Mouse (Mus musculus): ENCODE data around the gene Hcar1. TPM values are rescaled to one million over a fixed set of nuclear protein-coding genes. Genes with fewer than 3 reads are reported as not detected.
A peak's percentile ranks its signal among the peaks of the same experiment; 100 is the strongest.

Hcar1 gene
- polyA plus RNA-seq (2014; fragmentation: Nextera tagmentation; extraction: Ambion mirVana) = 1.9 and 2.0 TPM in 2 replicates

GRCm38 (mm10) chr5:123879928-123880327 lies at the start of gene Hcar1:
Gene Hcar1, minus strand, starts transcription at chr5:123880020.
- DNase-seq (ENCODE audit: low spot score) (peak; percentile 61), ATAC-seq (replicated peaks; ENCODE audit: low FRiP score, low TSS enrichment, low read depth) (peak; percentile 75)
- H3K27ac ChIP-seq (ENCODE audit: low read depth) = peak within 1 kb of the TSS; percentile 73
- no peaks in the 10 kb centered on the region for H3K36me3 ChIP-seq (ENCODE audit: control insufficient read depth, insufficient read depth, low read length)
- peaks cover 23% of the 10 kb centered on the region for H3K4me1 ChIP-seq (replicated peaks; ENCODE audit: control insufficient read depth, insufficient read depth, low read length)
- WGBS = 21% methylated on average over 12 of the region's 12 CpGs
- peak within 1 kb of the TSS; percentile 44 for H3K4me2 ChIP-seq (ENCODE audit: low read length)
- H3K4me3 ChIP-seq (ENCODE audit: low read depth, low read length) = peak within 1 kb of the TSS; percentile 0; the same call in 1 of the 2 replicates
- H3K27me3 ChIP-seq (replicated peaks; ENCODE audit: control insufficient read depth, insufficient read depth, low read length) = no peaks in the 10 kb centered on the region
- peak within 1 kb of the TSS; percentile 35 for H3K9ac ChIP-seq (ENCODE audit: low read length)
- no peaks in the 10 kb centered on the region for H3K9me3 ChIP-seq (ENCODE audit: control insufficient read depth, low read length)

GRCm38 (mm10) chr5:123927118-123927517 lies 47.3 kb upstream of the Hcar1 start, which contains the start of gene Gm43518:
Gene Gm43518, plus strand, starts transcription at chr5:123927418.
- WGBS = 93% methylated on average over 9 of the region's 9 CpGs
- Histone ChIP-seq H3K9ac (ENCODE audit: low read length) (no peak within 1 kb of the TSS), H3K27ac (ENCODE audit: low read depth) (no peak within 1 kb of the TSS), H3K4me3 (ENCODE audit: low read depth, low read length) (no peak within 1 kb of the TSS), H3K9me3 (ENCODE audit: control insufficient read depth, low read length) (no peaks in the 10 kb centered on the region), H3K36me3 (ENCODE audit: control insufficient read depth, insufficient read depth, low read length) (peaks cover 69% of the 10 kb centered on the region), H3K4me1 (replicated peaks; ENCODE audit: control insufficient read depth, insufficient read depth, low read length) (peaks cover 4% of the 10 kb centered on the region; the same call in 1 of the 2 replicates), H3K27me3 (replicated peaks; ENCODE audit: control insufficient read depth, insufficient read depth, low read length) (no peaks in the 10 kb centered on the region), H3K4me2 (ENCODE audit: low read length) (no peak within 1 kb of the TSS)
- DNase-seq (ENCODE audit: low spot score) (no peak), ATAC-seq (replicated peaks; ENCODE audit: low FRiP score, low TSS enrichment, low read depth) (no peak)

- Histone ChIP-seq H3K27ac (ENCODE audit: low read depth) (no peak overlapping the region), H3K36me3 (ENCODE audit: control insufficient read depth, insufficient read depth, low read length) (peaks cover 92% of the 10 kb centered on the region), H3K9ac (ENCODE audit: low read length) (no peak overlapping the region), H3K4me1 (replicated peaks; ENCODE audit: control insufficient read depth, insufficient read depth, low read length) (no peaks in the 10 kb centered on the region), H3K4me2 (ENCODE audit: low read length) (no peak overlapping the region), H3K27me3 (replicated peaks; ENCODE audit: control insufficient read depth, insufficient read depth, low read length) (no peaks in the 10 kb centered on the region), H3K4me3 (ENCODE audit: low read depth, low read length) (no peak overlapping the region), H3K9me3 (ENCODE audit: control insufficient read depth, low read length) (no peaks in the 10 kb centered on the region)
- WGBS = 91% methylated on average over 6 of the region's 6 CpGs
- ATAC-seq (replicated peaks; ENCODE audit: low FRiP score, low TSS enrichment, low read depth) (no peak), DNase-seq (ENCODE audit: low spot score) (no peak)
Observed at GRCm38 (mm10) chr5:123922112-123922511, 42.3 kb upstream of the Hcar1 start.

- H3K27ac ChIP-seq (ENCODE audit: low read depth) = no peak overlapping the region
- ATAC-seq (replicated peaks; ENCODE audit: low FRiP score, low TSS enrichment, low read depth) = no peak
- WGBS = 90% methylated on average over 3 of the region's 3 CpGs
- H3K4me3 ChIP-seq (ENCODE audit: low read depth, low read length) = no peak overlapping the region
- DNase-seq (ENCODE audit: low spot score) = no peak
- H3K4me1 ChIP-seq (replicated peaks; ENCODE audit: control insufficient read depth, insufficient read depth, low read length) = no peaks in the 10 kb centered on the region
- no peak overlapping the region for H3K4me2 ChIP-seq (ENCODE audit: low read length)
- H3K9ac ChIP-seq (ENCODE audit: low read length) = no peak overlapping the region
- H3K27me3 ChIP-seq (replicated peaks; ENCODE audit: control insufficient read depth, insufficient read depth, low read length) = no peaks in the 10 kb centered on the region
- peaks cover 84% of the 10 kb centered on the region for H3K36me3 ChIP-seq (ENCODE audit: control insufficient read depth, insufficient read depth, low read length)
- H3K9me3 ChIP-seq (ENCODE audit: control insufficient read depth, low read length) = no peaks in the 10 kb centered on the region
Observed at GRCm38 (mm10) chr5:123914852-123915251, 35.0 kb upstream of the Hcar1 start.

GRCm38 (mm10) chr5:123907631-123907977 lies 27.8 kb upstream of the Hcar1 start:
- H3K9me3 ChIP-seq (ENCODE audit: control insufficient read depth, low read length) = no peaks in the 10 kb centered on the region
- H3K4me3 ChIP-seq (ENCODE audit: low read depth, low read length) = peak overlapping the region; percentile 78
- H3K4me1 ChIP-seq (replicated peaks; ENCODE audit: control insufficient read depth, insufficient read depth, low read length) = peaks cover 16% of the 10 kb centered on the region
- H3K36me3 ChIP-seq (ENCODE audit: control insufficient read depth, insufficient read depth, low read length) = peaks cover 43% of the 10 kb centered on the region
- H3K4me2 ChIP-seq (ENCODE audit: low read length) = peak overlapping the region; percentile 95
- 6% methylated on average over 10 of the region's 10 CpGs for WGBS
- 0 out of 2 replicates have a peak, but pooled peaks have one; percentile 5 for ATAC-seq (replicated peaks; ENCODE audit: low FRiP score, low TSS enrichment, low read depth)
- H3K27ac ChIP-seq (ENCODE audit: low read depth) = peak overlapping the region; percentile 81
- H3K27me3 ChIP-seq (replicated peaks; ENCODE audit: control insufficient read depth, insufficient read depth, low read length) = no peaks in the 10 kb centered on the region
- no peak for DNase-seq (ENCODE audit: low spot score)
- H3K9ac ChIP-seq (ENCODE audit: low read length) = peak overlapping the region; percentile 98

- H3K4me2 ChIP-seq (ENCODE audit: low read length) = peak within 1 kb of the TSS; percentile 95
- ATAC-seq (replicated peaks; ENCODE audit: low FRiP score, low TSS enrichment, low read depth) (peak; percentile 94), DNase-seq (ENCODE audit: low spot score) (peak; percentile 100)
- no peaks in the 10 kb centered on the region for H3K9me3 ChIP-seq (ENCODE audit: control insufficient read depth, low read length)
- no peaks in the 10 kb centered on the region for H3K27me3 ChIP-seq (replicated peaks; ENCODE audit: control insufficient read depth, insufficient read depth, low read length)
- H3K4me3 ChIP-seq (ENCODE audit: low read depth, low read length) = peak within 1 kb of the TSS; percentile 78
- H3K9ac ChIP-seq (ENCODE audit: low read length) = peak within 1 kb of the TSS; percentile 98
- WGBS = under 1% methylated on average over 61 of the region's 61 CpGs
- peaks cover 16% of the 10 kb centered on the region for H3K4me1 ChIP-seq (replicated peaks; ENCODE audit: control insufficient read depth, insufficient read depth, low read length)
- H3K27ac ChIP-seq (ENCODE audit: low read depth) = peak within 1 kb of the TSS; percentile 81
- peaks cover 39% of the 10 kb centered on the region for H3K36me3 ChIP-seq (ENCODE audit: control insufficient read depth, insufficient read depth, low read length)
Observed at GRCm38 (mm10) chr5:123906976-123907630, 27.3 kb upstream of the Hcar1 start, which contains the start of gene Denr. Gene Denr, plus strand, starts transcription at chr5:123907175.

- peaks cover 16% of the 10 kb centered on the region for H3K4me1 ChIP-seq (replicated peaks; ENCODE audit: control insufficient read depth, insufficient read depth, low read length)
- no peak overlapping the region for H3K4me3 ChIP-seq (ENCODE audit: low read depth, low read length)
- WGBS = 69% methylated on average over 17 of the region's 17 CpGs
- H3K9ac ChIP-seq (ENCODE audit: low read length) = no peak overlapping the region
- no peaks in the 10 kb centered on the region for H3K27me3 ChIP-seq (replicated peaks; ENCODE audit: control insufficient read depth, insufficient read depth, low read length)
- H3K27ac ChIP-seq (ENCODE audit: low read depth) = no peak overlapping the region
- DNase-seq (ENCODE audit: low spot score) (no peak), ATAC-seq (replicated peaks; ENCODE audit: low FRiP score, low TSS enrichment, low read depth) (no peak)
- peaks cover 32% of the 10 kb centered on the region for H3K36me3 ChIP-seq (ENCODE audit: control insufficient read depth, insufficient read depth, low read length)
- no peaks in the 10 kb centered on the region for H3K9me3 ChIP-seq (ENCODE audit: control insufficient read depth, low read length)
- peak overlapping the region; percentile 34 for H3K4me2 ChIP-seq (ENCODE audit: low read length)
Observed at GRCm38 (mm10) chr5:123906146-123906975, 26.5 kb upstream of the Hcar1 start.

- no peak for DNase-seq (ENCODE audit: low spot score)
- Histone ChIP-seq H3K27ac (ENCODE audit: low read depth) (no peak overlapping the region), H3K27me3 (replicated peaks; ENCODE audit: control insufficient read depth, insufficient read depth, low read length) (no peaks in the 10 kb centered on the region), H3K4me2 (ENCODE audit: low read length) (no peak overlapping the region), H3K4me3 (ENCODE audit: low read depth, low read length) (no peak overlapping the region), H3K9ac (ENCODE audit: low read length) (no peak overlapping the region), H3K9me3 (ENCODE audit: control insufficient read depth, low read length) (no peaks in the 10 kb centered on the region), H3K4me1 (replicated peaks; ENCODE audit: control insufficient read depth, insufficient read depth, low read length) (peaks cover 16% of the 10 kb centered on the region), H3K36me3 (ENCODE audit: control insufficient read depth, insufficient read depth, low read length) (peaks cover 10% of the 10 kb centered on the region)
- 73% methylated on average over 11 of the region's 11 CpGs for WGBS
- no peak for ATAC-seq (replicated peaks; ENCODE audit: low FRiP score, low TSS enrichment, low read depth)
Observed at GRCm38 (mm10) chr5:123904059-123904672, 24.3 kb upstream of the Hcar1 start.

Measured in intestine, embryonic 14.5 days (tissue).